Mouse (Mus musculus) forebrain, postnatal 0 days (tissue): ENCODE measurements around the gene Them4. TPM values are rescaled to one million over a fixed set of nuclear protein-coding genes. Genes with fewer than 3 reads are reported as not detected.

Experiments
- ATAC-seq: fragments of 200-750 bp; cut with Nextera tagmentation; 2 replicates; pipeline ENCODE4 v1.8.0; 2017; ENCODE audit warnings: mild to moderate bottlenecking, moderate library complexity
- DNase-seq: peaks from one replicate; pipeline ENCODE4 v3.0.0-alpha.2; 2015
- H3K27ac ChIP-seq: fragments of 300-500 bp; sonication (generic); 2 replicates; pipeline ENCODE4 v1.5.1; 2014; ENCODE audit warnings: low read depth, mild to moderate bottlenecking, antibody characterized with exemption, low read length, moderate library complexity, mixed read lengths
- H3K27me3 ChIP-seq: fragments of 300-500 bp; sonication (generic); 2 replicates; pipeline ENCODE4 v1.6.1; 2014; ENCODE audit warnings: mild to moderate bottlenecking, low read length, mixed read lengths; ENCODE audit not compliant: insufficient read depth
- H3K36me3 ChIP-seq: fragments of 300-500 bp; sonication (generic); 2 replicates; pipeline ENCODE4 v1.6.1; 2014; ENCODE audit warnings: mild to moderate bottlenecking, moderate library complexity; ENCODE audit not compliant: insufficient read depth
- H3K4me1 ChIP-seq: fragments of 300-500 bp; sonication (generic); 2 replicates; pipeline ENCODE4 v1.6.1; 2014; ENCODE audit warnings: antibody characterized with exemption; ENCODE audit not compliant: insufficient read depth
- H3K4me2 ChIP-seq: fragments of 300-500 bp; sonication (generic); 2 replicates; pipeline ENCODE4 v1.6.1; 2014; ENCODE audit warnings: low read depth, mild to moderate bottlenecking, moderate library complexity
- H3K4me3 ChIP-seq: fragments of 300-500 bp; sonication (generic); 2 replicates; pipeline ENCODE4 v1.5.1; 2014; ENCODE audit warnings: low read depth, low read length, mixed read lengths
- H3K9ac ChIP-seq: fragments of 300-500 bp; sonication (generic); 2 replicates; pipeline ENCODE4 v1.6.1; 2014; ENCODE audit warnings: mild to moderate bottlenecking
- H3K9me3 ChIP-seq: fragments of 300-500 bp; sonication (generic); 2 replicates; pipeline ENCODE4 v1.6.1; 2016; ENCODE audit warnings: low read length
- CTCF ChIP-seq: sonication (generic); IDR thresholded peaks from 2 replicates; pipeline ENCODE4 v1.5.1; 2016; ENCODE audit warnings: antibody characterized with exemption, control low read depth, low read depth
- WGBS: fragments of 180-500 bp; shearing (Covaris S2); extraction: QIAGEN DNeasy Blood & Tissue Kit; methylation state at CpG from one replicate; pipeline ENCODE4 v1.1.7; 2014; 5-methylcytosine and 5-hydroxymethylcytosine counted together
- polyA plus RNA-seq: library from polyadenylated mRNA; unstranded; fragments of >200 nt; fragmentation: Nextera tagmentation; extraction: Ambion mirVana; gene quantifications from 2 replicates; pipeline ENCODE4 v1.2.1, GENCODE M21; 2015
- total RNA-seq: library from RNA; depleted of rRNA; stranded (reverse); fragments of >200 nt; gene quantifications from 2 replicates; pipeline ENCODE4 v1.2.3, GENCODE M21; 2014

Gene Them4
- total and polyA plus RNA-seq, 2 experiments from 2014 or later, result 37.7 to 59.3 TPM

GRCm38 (mm10) chr3:94344182-94344581, 34.3 kb downstream of the Them4 start:
- no peak overlapping the region for H3K4me2 ChIP-seq
- no peaks in the 10 kb centered on the region for H3K27me3 ChIP-seq
- H3K27ac ChIP-seq, result no peak overlapping the region
- no peak for TF ChIP-seq CTCF
- no peak overlapping the region for H3K4me3 ChIP-seq
- no peak overlapping the region for H3K9ac ChIP-seq
- no peaks in the 10 kb centered on the region for H3K9me3 ChIP-seq
- H3K36me3 ChIP-seq, result no peaks in the 10 kb centered on the region
- DNase-seq, result no peak
- ATAC-seq, result no peak
- 86% methylated on average over 2 of the region's 2 CpGs for WGBS
- H3K4me1 ChIP-seq, result no peaks in the 10 kb centered on the region

DNA sequence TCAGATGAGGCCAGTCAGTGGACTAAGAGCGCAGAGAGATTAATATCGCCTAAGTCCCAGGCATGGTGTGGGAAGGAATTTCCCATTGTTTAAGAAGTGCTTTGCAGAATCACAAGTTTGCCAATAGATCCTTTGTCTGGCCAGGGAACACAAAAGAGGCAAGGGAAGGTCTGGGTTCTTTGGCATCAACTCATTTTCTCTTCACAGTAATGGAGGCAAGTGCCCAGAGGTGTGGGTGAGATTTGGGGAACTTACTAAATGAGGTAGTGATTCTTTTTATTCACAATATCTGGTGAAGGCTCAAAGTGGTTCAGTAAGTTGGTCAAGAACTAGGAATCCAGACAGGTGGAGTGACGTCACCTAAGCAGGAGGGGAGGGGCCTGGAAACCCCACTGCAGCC, 35.0 kb downstream of the Them4 start:
- no peaks in the 10 kb centered on the region for H3K9me3 ChIP-seq
- H3K36me3 ChIP-seq, result no peaks in the 10 kb centered on the region
- H3K27ac ChIP-seq, result no peak overlapping the region
- TF ChIP-seq CTCF, result no peak
- no peaks in the 10 kb centered on the region for H3K27me3 ChIP-seq
- H3K4me3 ChIP-seq, result no peak overlapping the region
- H3K4me2 ChIP-seq, result no peak overlapping the region
- no peak for DNase-seq
- ATAC-seq, result no peak
- no peak overlapping the region for H3K9ac ChIP-seq
- H3K4me1 ChIP-seq, result no peaks in the 10 kb centered on the region
- 44% methylated on average over 3 of the region's 3 CpGs for WGBS

DNA sequence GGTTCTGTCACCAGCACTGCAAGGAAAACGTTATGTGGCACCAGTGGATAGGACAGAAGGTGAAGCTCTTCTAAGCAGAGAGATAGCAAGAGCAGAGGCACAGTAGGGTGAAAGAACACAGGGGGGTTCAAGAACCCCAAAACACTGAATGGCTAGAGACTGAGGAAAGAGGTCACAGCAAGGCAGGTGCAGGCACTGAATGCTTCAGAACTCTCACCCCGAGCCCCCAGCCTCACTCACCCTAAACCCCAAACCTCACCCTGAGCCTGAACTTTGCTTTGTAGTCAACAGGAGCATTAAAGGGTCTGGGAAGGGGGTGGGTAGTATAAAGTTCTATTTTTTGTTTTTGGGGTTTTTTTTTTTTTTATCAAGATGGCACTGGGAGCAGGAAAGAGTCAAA, 38.3 kb downstream of the Them4 start:
- ATAC-seq (no peak), DNase-seq (no peak)
- 80% methylated on average over 2 of the region's 2 CpGs for WGBS
- H3K9me3 ChIP-seq, result no peaks in the 10 kb centered on the region
- no peak overlapping the region for H3K4me2 ChIP-seq
- H3K27ac ChIP-seq, result no peak overlapping the region
- TF ChIP-seq CTCF, result no peak
- H3K36me3 ChIP-seq, result no peaks in the 10 kb centered on the region
- H3K4me3 ChIP-seq, result no peak overlapping the region
- H3K4me1 ChIP-seq, result no peaks in the 10 kb centered on the region
- no peak overlapping the region for H3K9ac ChIP-seq
- H3K27me3 ChIP-seq, result no peaks in the 10 kb centered on the region

GRCm38 (mm10) chr3:94360812-94361211, 50.9 kb downstream of the Them4 start:
- peak; percentile 54 for TF ChIP-seq CTCF
- no peaks in the 10 kb centered on the region for H3K36me3 ChIP-seq
- no peaks in the 10 kb centered on the region for H3K9me3 ChIP-seq
- ATAC-seq (no peak), DNase-seq (peak; percentile 54)
- no peak overlapping the region for H3K4me3 ChIP-seq
- H3K9ac ChIP-seq, result no peak overlapping the region
- 0% methylated on average over 1 of the region's 1 CpGs for WGBS
- no peaks in the 10 kb centered on the region for H3K4me1 ChIP-seq
- no peaks in the 10 kb centered on the region for H3K27me3 ChIP-seq
- H3K27ac ChIP-seq, result no peak overlapping the region
- H3K4me2 ChIP-seq, result no peak overlapping the region

GRCm38 (mm10) chr3:94362138-94362537, 52.2 kb downstream of the Them4 start, which contains the start of gene C2cd4d:
Gene C2cd4d, plus strand, starts transcription at chr3:94362438.
- Histone ChIP-seq H3K27ac (no peak within 1 kb of the TSS), H3K4me2 (peak within 1 kb of the TSS; percentile 72), H3K9ac (peak within 1 kb of the TSS; percentile 78), H3K4me3 (peak within 1 kb of the TSS; percentile 48), H3K27me3 (no peaks in the 10 kb centered on the region), H3K4me1 (no peaks in the 10 kb centered on the region), H3K9me3 (no peaks in the 10 kb centered on the region), H3K36me3 (no peaks in the 10 kb centered on the region)
- ATAC-seq, result no peak
- no peak for DNase-seq
- TF ChIP-seq CTCF, result no peak
- WGBS, result 29% methylated on average over 7 of the region's 7 CpGs

DNA sequence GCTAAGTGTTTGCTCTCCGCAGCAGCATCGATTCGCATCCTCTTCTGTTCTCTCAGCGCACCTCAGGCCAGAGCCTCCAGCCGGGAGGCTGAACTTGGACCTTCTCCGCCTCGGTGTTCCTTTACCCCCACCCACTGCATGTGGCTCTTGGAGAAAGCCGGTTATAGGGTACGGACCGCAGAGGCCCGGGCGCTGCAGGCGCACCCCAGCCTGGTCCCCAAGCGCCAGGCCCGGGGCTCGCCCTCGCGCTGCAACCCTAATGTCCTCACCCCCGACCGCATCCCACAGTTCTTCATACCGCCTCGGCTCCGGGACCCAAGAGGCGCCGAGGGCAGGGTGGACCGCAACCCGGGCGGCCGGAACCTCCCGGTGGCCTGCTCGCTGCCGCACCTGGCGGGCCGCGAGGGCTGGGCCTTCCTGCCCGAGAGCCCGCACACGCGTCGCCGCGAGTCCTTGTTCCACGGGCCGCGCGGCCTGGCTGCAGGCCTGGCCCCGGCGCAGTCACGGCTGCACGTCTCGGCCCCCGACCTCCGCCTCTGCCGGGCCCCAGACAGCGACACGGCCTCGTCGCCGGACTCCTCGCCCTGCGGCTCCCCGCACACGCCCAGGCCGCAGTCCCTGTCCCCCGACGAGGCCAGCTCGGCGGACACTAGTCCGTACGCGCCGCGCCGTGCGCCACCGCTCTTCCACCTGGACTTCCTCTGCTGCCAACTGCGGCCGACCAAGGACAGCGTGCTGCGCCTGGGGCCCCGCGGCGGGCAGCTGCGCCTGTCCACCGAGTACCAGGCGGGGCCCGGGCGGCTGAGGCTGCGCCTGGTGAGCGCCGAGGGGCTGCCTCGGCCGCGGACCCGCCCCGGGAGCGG, 53.6 kb downstream of the Them4 start:
- no peak for TF ChIP-seq CTCF
- WGBS, result 7% methylated on average over 97 of the region's 97 CpGs
- Histone ChIP-seq H3K36me3 (no peaks in the 10 kb centered on the region), H3K27ac (peak overlapping the region; percentile 35; the same call in 1 of the 2 replicates), H3K4me1 (no peaks in the 10 kb centered on the region), H3K9ac (peak overlapping the region; percentile 78), H3K4me3 (peak overlapping the region; percentile 48), H3K9me3 (no peaks in the 10 kb centered on the region), H3K4me2 (peak overlapping the region; percentile 72), H3K27me3 (no peaks in the 10 kb centered on the region)
- peak; percentile 63 for DNase-seq
- peak; percentile 68 for ATAC-seq

GRCm38 (mm10) chr3:94364154-94364526, 54.3 kb downstream of the Them4 start:
- no peaks in the 10 kb centered on the region for H3K36me3 ChIP-seq
- peak; percentile 55 for ATAC-seq
- no peaks in the 10 kb centered on the region for H3K27me3 ChIP-seq
- peak overlapping the region; percentile 35 for H3K27ac ChIP-seq
- H3K4me3 ChIP-seq, result peak overlapping the region; percentile 48
- DNase-seq, result no peak
- H3K4me2 ChIP-seq, result peak overlapping the region; percentile 72
- no peak for TF ChIP-seq CTCF
- H3K9me3 ChIP-seq, result no peaks in the 10 kb centered on the region
- no peaks in the 10 kb centered on the region for H3K4me1 ChIP-seq
- peak overlapping the region; percentile 78 for H3K9ac ChIP-seq
- 4% methylated on average over 22 of the region's 23 CpGs for whole genome bisulfite sequencing
